Mouse (Mus musculus): ENCODE data around the gene Oip5. TPM values are rescaled to one million over a fixed set of nuclear protein-coding genes. Genes with fewer than 3 reads are reported as not detected.
"Not testable (repeated sequence)": the region's sequence is repeated elsewhere in the genome, so short reads cannot be mapped to it uniquely, and the experiment has no call there.

Gene Oip5
- polyA plus RNA-seq (2015; fragmentation: Nextera tagmentation; extraction: Ambion mirVana), result 21.0 and 22.8 TPM in 2 replicates

DNA sequence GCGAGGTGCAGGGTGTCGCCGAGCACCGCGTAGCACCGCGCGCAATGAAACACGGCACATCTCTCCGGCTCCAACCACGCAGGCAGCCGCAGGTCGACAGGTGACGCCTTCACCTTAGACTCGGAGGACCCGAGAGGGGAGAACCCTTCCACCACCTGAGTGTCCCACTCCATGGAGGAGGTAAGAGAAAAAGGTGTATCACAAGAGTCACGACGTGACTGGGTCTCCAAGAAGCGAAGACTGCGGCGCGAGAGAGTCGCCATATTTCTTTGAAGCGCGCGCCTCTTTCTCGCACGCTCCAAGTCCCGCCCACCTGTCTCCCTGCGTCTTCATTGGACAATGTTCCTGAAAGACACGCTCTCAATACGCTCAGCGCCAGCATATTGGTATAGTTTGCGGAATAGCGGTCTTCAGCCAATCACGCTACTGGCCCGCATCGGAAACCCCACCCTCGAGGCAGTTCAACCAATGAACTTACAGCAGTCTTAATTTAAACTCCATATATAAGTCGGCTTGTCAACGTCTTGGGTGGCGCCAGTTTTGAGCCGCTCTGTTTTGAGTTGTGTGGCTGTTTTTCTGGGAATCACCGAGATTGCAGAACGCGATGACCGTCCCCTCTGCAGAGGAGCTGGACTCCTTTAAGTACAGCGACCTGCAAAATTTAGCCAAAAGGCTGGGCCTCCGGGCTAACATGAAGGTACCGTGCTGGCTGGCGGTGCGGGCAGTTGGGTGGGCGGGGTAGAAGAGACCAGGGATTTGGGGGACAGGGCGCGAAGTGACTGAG, at the start of gene Oip5, which contains the start of gene Nusap1:
Gene Oip5 (minus strand): TSS at position 271 of the 784 bp plus-strand sequence.
Gene Nusap1 (plus strand): TSS at position 100 of the 784 bp plus-strand sequence.
- H3K36me3 ChIP-seq, result 0 out of 2 replicates have a peak, but pooled peaks cover 2% of the 10 kb centered on the region
- H3K9me3 ChIP-seq, result no peaks in the 10 kb centered on the region
- H3K9ac ChIP-seq, result peak within 1 kb of the TSS; percentile 69
- no peaks in the 10 kb centered on the region for H3K27me3 ChIP-seq (replicated peaks)
- ATAC-seq, result peak; percentile 99
- H3K27ac ChIP-seq, result peak within 1 kb of the TSS; percentile 45
- WGBS, result 0% methylated on average over 55 of the region's 55 CpGs
- H3K4me2 ChIP-seq (replicated peaks), result peak within 1 kb of the TSS; percentile 81
- H3K4me3 ChIP-seq (replicated peaks), result peak within 1 kb of the TSS; percentile 77
- peaks cover 11% of the 10 kb centered on the region for H3K4me1 ChIP-seq (replicated peaks)

DNA sequence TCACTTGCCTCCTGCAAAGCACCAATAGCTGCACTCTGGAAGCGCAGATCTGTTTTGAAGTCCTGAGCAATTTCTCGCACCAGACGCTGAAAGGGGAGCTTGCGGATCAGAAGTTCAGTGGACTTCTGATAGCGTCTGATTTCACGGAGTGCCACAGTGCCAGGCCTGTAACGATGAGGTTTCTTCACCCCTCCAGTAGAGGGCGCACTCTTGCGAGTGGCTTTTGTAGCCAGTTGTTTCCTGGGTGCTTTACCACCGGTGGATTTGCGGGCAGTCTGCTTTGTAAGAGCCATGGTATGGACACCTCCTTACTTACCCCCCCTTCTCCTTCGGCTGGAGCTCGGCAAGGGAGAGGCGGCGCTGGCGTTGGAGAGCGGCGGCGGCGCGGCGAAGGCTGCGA, 47.5 kb upstream of the Oip5 start:
- H3K36me3 ChIP-seq; H3K27me3 ChIP-seq (replicated peaks); H3K4me1 ChIP-seq (replicated peaks); H3K9ac ChIP-seq; H3K9me3 ChIP-seq; H3K27ac ChIP-seq; ATAC-seq; H3K4me3 ChIP-seq (replicated peaks); H3K4me2 ChIP-seq (replicated peaks): not testable (repeated sequence)
- WGBS, result 71% methylated on average over 20 of the region's 23 CpGs

DNA sequence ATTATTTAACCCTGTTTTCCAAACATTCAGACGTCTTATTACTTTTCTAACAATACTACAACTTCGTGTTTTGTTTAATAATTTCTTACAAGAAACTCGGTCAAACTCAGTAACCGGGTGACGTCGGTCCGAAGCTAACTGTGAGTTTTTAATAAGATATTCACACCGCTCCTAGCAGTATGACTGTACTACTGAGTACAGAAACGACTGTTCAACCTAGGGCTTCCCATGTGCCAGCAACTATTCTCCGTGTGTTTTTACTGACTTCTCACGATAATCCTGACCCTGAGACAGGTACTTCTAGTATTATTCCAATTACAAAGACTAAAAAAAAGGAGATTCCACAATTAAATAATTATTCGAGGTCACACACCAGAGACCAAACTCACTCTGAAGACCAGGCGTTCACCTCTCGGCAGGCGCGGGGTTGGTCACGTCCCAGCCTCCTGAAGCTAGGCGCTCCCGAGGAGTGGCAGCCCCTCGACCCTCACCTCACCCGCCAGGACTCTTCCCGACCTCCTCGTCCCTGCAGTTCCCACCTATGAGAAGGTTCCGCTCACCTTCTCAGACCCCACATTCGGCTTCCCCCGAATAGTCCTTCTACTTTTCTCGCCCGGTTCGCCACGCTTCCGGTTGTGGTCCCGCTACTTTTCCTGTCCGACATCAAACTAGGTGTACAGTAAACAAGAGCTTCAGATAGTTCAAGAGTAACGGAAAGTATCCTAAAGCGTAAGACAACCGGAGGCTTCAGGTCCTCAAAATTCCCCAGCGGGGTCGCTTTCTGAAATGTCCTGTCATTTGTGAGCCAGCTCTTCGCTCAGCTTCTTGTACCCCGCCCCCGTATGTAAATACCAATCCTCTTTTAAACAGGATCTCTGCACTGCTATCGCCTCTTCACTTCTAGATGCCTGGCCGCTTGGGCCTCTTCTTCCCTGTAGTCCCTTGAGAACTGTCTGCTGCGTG, 44.2 kb upstream of the Oip5 start, which contains the start of gene Ndufaf1:
Gene Ndufaf1 (minus strand): TSS at position 608 of the 963 bp plus-strand sequence.
- H3K27me3 ChIP-seq (replicated peaks), result no peaks in the 10 kb centered on the region
- peak within 1 kb of the TSS; percentile 88 for H3K9ac ChIP-seq
- peak; percentile 92 for ATAC-seq
- H3K36me3 ChIP-seq, result peaks cover 11% of the 10 kb centered on the region; the same call in 1 of the 2 replicates
- peak within 1 kb of the TSS; percentile 80 for H3K4me3 ChIP-seq (replicated peaks)
- no peak within 1 kb of the TSS for H3K27ac ChIP-seq
- H3K4me2 ChIP-seq (replicated peaks), result peak within 1 kb of the TSS; percentile 70
- WGBS, result 1% methylated on average over 44 of the region's 44 CpGs
- no peaks in the 10 kb centered on the region for H3K9me3 ChIP-seq
- peaks cover 7% of the 10 kb centered on the region; the same call in 1 of the 2 replicates for H3K4me1 ChIP-seq (replicated peaks)

DNA sequence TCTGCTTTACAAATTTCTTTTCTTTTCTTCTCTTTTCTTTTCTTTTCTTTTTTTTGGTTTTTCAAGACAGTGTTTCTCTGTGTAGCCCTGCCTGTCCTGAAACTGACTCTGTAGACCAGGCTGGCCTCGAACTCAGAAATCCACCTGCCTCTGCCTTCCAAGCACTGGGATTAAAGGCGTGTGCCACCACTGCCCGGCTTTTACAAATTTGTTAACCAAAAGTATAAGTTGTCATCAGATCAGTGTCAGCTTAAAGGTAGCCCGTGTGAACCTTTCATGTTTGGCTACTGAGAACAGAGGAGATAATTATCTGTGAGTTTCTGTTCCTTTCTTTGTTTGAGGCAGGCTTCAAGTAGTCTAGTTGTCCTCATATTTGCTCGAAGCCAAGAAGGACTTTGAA, 26.0 kb upstream of the Oip5 start:
- H3K27ac ChIP-seq, result no peak overlapping the region
- H3K36me3 ChIP-seq, result peaks cover 56% of the 10 kb centered on the region
- no peak overlapping the region for H3K9ac ChIP-seq
- no peaks in the 10 kb centered on the region for H3K9me3 ChIP-seq
- H3K4me2 ChIP-seq (replicated peaks), result no peak overlapping the region
- H3K4me1 ChIP-seq (replicated peaks), result no peaks in the 10 kb centered on the region
- H3K27me3 ChIP-seq (replicated peaks), result no peaks in the 10 kb centered on the region
- no peak for ATAC-seq
- no peak overlapping the region for H3K4me3 ChIP-seq (replicated peaks)
- 90% methylated on average over 5 of the region's 5 CpGs for WGBS

DNA sequence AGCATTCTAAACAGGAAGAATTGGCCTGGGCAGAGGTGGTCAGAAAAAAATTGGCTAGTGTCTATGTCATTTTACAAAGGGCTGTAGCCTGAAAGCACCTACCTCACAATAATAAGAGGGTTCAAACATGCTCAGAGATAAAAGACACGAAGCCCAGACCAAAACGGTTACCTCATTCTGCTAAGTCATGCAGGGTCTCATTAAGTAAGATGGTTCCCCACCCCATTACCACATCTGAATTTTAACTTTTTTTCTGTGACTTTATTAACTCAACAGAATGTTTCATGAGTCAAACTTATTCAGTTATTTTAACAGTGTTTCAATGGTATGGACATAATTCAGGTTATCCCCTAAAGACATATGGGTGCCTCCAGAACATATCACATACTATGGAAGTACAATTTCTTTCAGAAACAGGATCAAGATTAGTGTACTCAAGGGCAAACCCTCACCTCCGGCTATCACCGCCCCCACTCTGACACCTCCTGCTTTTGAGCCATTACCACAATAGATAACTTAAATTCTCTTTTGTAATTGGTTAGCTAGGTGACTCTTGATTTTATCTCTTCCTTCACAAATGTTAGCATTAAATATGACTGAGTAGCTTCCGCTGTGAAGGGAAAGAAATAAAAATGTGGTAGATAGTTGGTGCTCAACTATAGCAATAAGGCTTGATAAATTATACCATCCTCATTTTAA, 23.1 kb upstream of the Oip5 start:
- Histone ChIP-seq H3K4me3 (replicated peaks) (no peak overlapping the region), H3K4me2 (replicated peaks) (no peak overlapping the region), H3K27me3 (replicated peaks) (no peaks in the 10 kb centered on the region), H3K9me3 (no peaks in the 10 kb centered on the region), H3K27ac (no peak overlapping the region), H3K9ac (no peak overlapping the region), H3K4me1 (replicated peaks) (no peaks in the 10 kb centered on the region), H3K36me3 (peaks cover 54% of the 10 kb centered on the region)
- ATAC-seq, result no peak
- WGBS, result 96% methylated on average over 5 of the region's 5 CpGs

DNA sequence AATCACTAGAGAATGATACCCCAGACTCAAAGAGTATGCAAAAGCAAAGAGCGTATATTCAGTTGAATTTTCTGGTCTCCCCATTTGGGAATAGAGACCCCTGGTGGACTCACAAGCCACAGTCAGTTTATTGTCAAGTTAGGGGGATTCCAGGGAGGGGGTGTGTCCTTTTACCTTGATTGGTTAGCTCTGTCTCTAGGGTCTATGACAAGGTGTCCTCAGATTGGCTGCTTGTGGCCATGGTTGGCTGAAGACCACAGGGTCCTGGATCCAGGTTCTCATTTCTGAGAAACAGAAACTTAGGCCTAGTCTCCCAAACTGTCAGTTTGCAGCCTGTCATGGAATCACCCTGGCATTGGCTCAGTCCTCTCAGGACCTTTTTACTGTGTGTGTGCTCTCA, 18.5 kb upstream of the Oip5 start:
- no peak overlapping the region for H3K9ac ChIP-seq
- no peak overlapping the region for H3K27ac ChIP-seq
- no peaks in the 10 kb centered on the region for H3K9me3 ChIP-seq
- no peaks in the 10 kb centered on the region for H3K4me1 ChIP-seq (replicated peaks)
- H3K36me3 ChIP-seq, result peaks cover 36% of the 10 kb centered on the region
- ATAC-seq, result no peak
- no peak overlapping the region for H3K4me3 ChIP-seq (replicated peaks)
- H3K27me3 ChIP-seq (replicated peaks), result no peaks in the 10 kb centered on the region
- no peak overlapping the region for H3K4me2 ChIP-seq (replicated peaks)
- WGBS, result 90% methylated on average over 1 of the region's 1 CpGs

DNA sequence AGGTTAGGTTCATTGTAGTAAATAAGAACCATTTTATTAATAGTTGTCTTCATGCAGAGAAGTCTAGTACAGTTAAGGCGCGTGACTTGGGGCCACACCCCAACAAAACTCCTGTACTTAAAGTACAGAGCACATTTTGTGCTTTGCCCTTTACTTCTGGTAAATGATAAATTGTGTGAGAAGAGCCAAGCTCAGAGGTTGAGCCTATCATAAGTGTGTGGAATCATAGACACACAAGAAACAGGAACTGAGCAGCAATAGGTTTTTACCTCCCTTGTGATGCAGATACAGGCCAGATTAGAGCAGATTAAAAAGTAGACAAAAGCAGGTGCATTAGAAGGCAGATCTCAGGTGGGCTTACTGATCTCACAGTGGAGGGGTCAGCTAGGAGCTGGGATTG, 3.0 kb upstream of the Oip5 start:
- Histone ChIP-seq H3K27ac (no peak overlapping the region), H3K27me3 (replicated peaks) (no peaks in the 10 kb centered on the region), H3K36me3 (0 out of 2 replicates have a peak, but pooled peaks cover 3% of the 10 kb centered on the region), H3K4me1 (replicated peaks) (peaks cover 11% of the 10 kb centered on the region), H3K9me3 (no peaks in the 10 kb centered on the region), H3K9ac (no peak overlapping the region), H3K4me2 (replicated peaks) (peak overlapping the region; percentile 32; the same call in 1 of the 2 replicates), H3K4me3 (replicated peaks) (no peak overlapping the region)
- no peak for ATAC-seq
- WGBS, result 87% methylated on average over 2 of the region's 2 CpGs

DNA sequence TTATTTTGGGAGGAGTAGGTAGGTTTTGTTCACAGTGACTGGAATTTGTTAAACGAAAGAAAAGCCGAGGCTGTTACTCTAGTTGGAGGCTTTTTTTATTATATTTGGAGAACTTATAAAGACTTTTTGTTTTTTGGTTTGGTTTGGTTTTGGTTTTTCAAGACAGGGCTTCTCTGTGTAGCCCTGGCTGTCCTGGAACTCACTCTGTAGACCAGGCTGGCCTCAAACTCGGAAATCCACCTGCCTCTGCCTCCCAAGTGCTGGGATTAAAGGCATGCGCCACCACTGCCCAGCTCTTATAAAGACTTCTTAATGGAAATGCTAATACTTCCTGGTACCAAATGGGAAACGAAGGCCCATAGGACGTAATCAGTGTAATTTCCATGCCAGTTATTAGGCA, 733 bp upstream of the Oip5 start:
- Histone ChIP-seq H3K4me3 (replicated peaks) (peak overlapping the region; percentile 77), H3K27ac (0 out of 2 replicates have a peak overlapping the region, but pooled peaks have one; percentile 34), H3K4me1 (replicated peaks) (peaks cover 11% of the 10 kb centered on the region), H3K4me2 (replicated peaks) (peak overlapping the region; percentile 71), H3K9ac (peak overlapping the region; percentile 56)
- not testable (repeated sequence) for H3K36me3 ChIP-seq; H3K27me3 ChIP-seq (replicated peaks); ATAC-seq; H3K9me3 ChIP-seq
- WGBS, result 6% methylated on average over 6 of the region's 6 CpGs

DNA sequence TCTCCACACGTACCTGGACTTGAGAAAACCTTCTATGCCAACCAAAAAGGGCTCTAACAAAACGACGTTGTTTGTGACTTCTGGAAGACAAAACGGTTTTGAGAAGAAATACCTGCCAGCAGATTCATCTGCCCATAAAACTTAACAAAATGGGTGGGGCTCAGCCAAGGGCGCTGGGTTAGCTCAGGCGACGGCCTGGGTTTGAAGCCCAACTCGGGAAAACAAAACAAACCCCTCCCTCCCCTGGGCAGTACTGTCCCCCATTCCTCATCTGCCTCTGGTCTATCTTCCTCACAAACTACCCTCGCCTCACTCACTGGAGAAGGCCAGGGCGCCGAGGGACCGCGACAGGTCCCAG, 449 bp downstream of the Oip5 start:
- peak; percentile 76; the same call in 1 of the 2 replicates for ATAC-seq
- Histone ChIP-seq H3K27ac (peak overlapping the region; percentile 45; the same call in 1 of the 2 replicates), H3K27me3 (replicated peaks) (no peaks in the 10 kb centered on the region), H3K4me3 (replicated peaks) (peak overlapping the region; percentile 77), H3K9me3 (no peaks in the 10 kb centered on the region), H3K9ac (peak overlapping the region; percentile 69), H3K36me3 (no peaks in the 10 kb centered on the region), H3K4me1 (replicated peaks) (peaks cover 11% of the 10 kb centered on the region), H3K4me2 (replicated peaks) (peak overlapping the region; percentile 81)
- 0% methylated on average over 13 of the region's 13 CpGs for WGBS

DNA sequence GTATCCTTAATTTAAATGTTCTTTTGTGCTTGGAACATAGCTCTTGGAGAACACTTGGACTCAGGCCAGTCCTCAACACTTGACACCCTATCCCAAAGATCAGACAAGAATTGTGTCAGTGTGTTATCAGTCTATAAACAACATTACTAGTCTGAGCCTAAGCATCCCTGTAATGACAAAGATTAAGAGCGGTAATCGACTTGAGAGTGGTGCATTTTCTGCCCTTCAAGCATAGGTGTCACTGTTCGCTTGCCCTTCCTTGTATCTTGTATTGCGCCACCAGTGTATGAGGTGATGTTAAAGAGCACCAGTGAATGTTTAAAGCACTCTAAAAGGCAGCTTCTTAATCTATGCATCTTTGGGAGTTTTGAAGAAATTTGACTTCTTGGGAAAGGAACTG, 11.2 kb downstream of the Oip5 start:
- Histone ChIP-seq H3K9me3 (no peaks in the 10 kb centered on the region), H3K4me1 (replicated peaks) (no peaks in the 10 kb centered on the region), H3K4me2 (replicated peaks) (no peak overlapping the region), H3K27ac (no peak overlapping the region), H3K9ac (no peak overlapping the region), H3K36me3 (peaks cover 13% of the 10 kb centered on the region; the same call in 1 of the 2 replicates), H3K27me3 (replicated peaks) (no peaks in the 10 kb centered on the region), H3K4me3 (replicated peaks) (no peak overlapping the region)
- no peak for ATAC-seq
- WGBS, result 86% methylated on average over 4 of the region's 4 CpGs

DNA sequence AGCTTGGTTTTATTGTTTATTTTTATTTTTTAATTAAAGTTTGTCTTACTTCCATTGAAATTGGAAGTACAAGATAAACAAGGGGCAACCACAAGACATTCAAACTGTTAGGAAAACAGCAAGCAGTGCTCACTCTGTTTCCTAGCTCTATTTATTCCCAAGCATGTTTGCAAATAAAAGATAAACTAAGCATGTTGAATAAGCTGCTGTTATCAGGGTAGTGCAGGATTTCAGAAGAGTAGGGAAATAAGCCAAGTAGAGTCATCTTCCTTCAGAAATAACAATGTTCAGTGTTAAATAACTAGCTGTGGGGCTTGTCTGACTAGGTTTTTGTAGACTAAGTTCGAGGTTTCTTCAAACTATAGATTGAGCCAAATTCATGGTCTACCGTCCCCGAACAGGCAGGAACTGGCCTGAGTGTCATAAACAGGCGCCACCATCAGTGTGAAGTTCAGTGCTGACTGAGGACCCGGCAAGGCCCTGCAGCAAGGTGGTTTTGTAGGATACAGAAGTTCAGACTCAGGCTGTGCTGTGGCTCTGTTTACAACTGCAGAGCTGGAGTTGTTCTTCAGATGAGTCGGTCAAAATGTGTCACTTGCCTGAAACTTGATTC, 12.8 kb downstream of the Oip5 start:
- WGBS, result 85% methylated on average over 6 of the region's 6 CpGs
- Histone ChIP-seq H3K9me3 (no peaks in the 10 kb centered on the region), H3K36me3 (peaks cover 13% of the 10 kb centered on the region; the same call in 1 of the 2 replicates), H3K4me1 (replicated peaks) (no peaks in the 10 kb centered on the region), H3K27ac (no peak overlapping the region), H3K4me2 (replicated peaks) (no peak overlapping the region), H3K27me3 (replicated peaks) (no peaks in the 10 kb centered on the region), H3K9ac (no peak overlapping the region), H3K4me3 (replicated peaks) (no peak overlapping the region)
- ATAC-seq, result no peak

Data from intestine, embryonic 15.5 days (tissue).